Mouse (Mus musculus): ENCODE measurements at regions not wholly inside any gene's neighbourhood (a gene's known extent, or its start where the extent isn't known, plus 50 kb on each side); places are given as distances from the start of the nearest gene placed in this dataset.

DNA sequence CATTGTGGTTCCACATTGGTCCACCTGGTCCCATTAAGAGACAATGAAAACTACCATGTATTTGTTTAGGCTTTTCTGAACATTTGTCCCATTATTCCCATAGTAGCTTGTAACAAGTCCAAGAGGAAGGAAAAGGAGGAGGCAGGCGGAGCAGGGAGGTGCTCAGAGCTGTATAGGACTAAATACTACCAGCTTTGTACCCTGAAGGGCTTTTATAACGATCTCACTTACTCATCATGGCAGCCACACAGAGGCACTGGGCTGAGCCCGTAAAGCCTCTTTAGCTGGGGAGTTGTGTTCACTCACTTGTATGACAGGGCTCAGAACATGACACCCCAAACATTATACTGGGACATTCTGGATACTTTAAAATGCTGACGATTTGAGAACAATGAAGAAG, 425.4 kb downstream of the Nedd1 start:
- no peak for TF ChIP-seq CTCF (IDR thresholded peaks at IDR 0.05; ENCODE audit: extremely low read depth, insufficient read length, insufficient replicate concordance, low read depth, low read length)
- no peak for TF ChIP-seq POLR2A (IDR thresholded peaks at IDR 0.05; ENCODE audit: low read depth, low read length)
